Mouse (Mus musculus) thymus, postnatal 25 days (tissue): ENCODE measurements around the gene Rhox2c.
"Not testable (repeated sequence)": the region's sequence is repeated elsewhere in the genome, so short reads cannot be mapped to it uniquely, and the experiment has no call there.

Experiments
- DNase-seq: peaks from one replicate; pipeline ENCODE4 v3.0.0; 2022

Rhox2c gene

DNA sequence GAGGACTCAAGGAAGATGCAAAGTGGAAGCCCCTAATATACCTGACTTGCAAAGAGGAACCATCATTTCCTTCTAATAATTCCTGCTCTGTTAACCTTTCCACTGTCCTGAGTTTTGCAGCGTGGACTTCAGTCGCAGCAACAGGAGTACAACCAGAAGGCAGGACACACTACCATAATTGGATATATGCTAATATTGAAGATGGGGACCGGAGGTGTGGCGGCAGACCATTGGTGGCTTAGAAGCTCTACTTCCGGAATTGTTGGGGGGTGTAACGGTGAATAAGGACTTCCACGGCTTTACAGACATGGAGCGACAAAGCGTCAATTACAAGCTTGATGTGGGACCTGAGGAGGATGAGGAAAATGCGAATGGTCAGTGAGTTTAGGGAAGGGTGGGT lies at the start of gene Rhox2c:
TSS of gene Rhox2c (plus strand) at position 301 of the 400 bp plus-strand sequence.
- DNase-seq, result not testable (repeated sequence)

DNA sequence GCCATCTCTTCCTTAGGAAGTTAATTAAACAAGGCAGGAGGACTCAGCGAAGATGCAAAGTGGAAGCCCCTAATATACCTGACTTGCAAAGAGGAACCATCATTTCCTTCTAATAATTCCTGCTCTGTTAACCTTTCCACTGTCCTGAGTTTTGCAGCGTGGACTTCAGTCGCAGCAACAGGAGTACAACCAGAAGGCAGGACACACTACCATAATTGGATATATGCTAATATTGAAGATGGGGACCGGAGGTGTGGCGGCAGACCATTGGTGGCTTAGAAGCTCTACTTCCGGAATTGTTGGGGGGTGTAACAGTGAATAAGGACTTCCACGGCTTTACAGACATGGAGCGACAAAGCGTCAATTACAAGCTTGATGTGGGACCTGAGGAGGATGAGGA lies 41.7 kb upstream of the Rhox2c start, which contains the start of gene Rhox2b:
TSS of gene Rhox2b (plus strand) at position 301 of the 400 bp plus-strand sequence.
- not testable (repeated sequence) for DNase-seq

DNA sequence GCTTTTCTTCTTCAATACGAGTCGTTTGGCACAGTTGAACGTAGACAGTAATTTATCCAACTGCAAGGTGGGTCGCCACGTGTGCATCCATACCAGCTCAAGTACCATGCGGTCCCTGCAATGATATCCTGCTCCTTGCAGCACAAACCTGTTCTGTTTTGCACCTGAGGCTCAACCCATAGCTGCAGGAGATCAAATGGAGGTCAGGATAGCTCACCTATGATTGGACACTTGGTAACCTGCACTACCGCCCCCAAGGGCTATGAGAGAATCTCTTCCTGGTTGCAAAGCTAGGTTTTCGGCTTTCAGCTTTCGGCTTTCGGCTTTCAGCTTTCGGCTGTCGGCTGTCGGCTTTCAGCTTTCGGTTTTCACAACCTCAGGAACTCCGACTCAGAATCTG lies 21.3 kb upstream of the Rhox2c start, which contains the start of gene Rhox4b:
TSS of gene Rhox4b (plus strand) at position 301 of the 400 bp plus-strand sequence.
- not testable (repeated sequence) for DNase-seq

DNA sequence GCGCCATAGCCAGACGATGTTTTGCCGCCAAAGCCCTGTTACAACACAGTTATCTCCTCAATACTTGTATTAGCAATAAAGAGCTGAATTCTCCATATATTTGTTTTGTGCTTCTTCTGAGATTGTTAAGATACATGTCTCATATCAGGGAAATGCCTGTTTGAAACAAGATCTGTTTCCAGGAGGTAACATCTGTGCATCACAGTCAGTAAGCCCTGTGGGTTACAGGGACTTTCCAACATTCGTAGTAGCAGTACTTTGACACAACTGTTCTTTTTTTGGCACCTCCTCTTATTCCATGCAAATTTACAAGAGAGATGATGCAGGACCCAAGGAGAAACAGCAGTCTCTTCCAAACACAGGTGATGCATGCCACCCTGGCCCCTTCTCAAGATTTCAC lies 4.8 kb downstream of the Rhox2c start, which contains the start of gene Rhox3c:
TSS of gene Rhox3c (plus strand) at position 301 of the 400 bp plus-strand sequence.
- not testable (repeated sequence) for DNase-seq

DNA sequence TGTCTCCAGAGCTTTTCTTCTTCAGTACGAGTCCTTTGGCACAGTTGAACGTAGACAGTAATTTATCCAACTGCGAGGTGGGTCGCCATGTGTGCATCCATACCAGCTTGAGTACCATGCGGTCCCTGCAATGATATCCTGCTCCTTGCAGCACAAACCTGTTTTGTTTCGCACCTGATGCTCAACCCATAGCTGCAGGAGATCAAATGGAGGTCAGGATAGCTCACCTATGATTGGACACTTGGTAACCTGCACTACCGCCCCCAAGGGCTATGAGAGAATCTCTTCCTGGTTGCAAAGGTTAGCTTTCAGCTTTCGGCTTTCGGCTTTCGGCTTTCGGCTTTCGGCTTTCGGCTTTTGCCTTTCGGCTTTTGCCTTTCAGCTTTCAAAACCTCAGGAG lies 26.6 kb downstream of the Rhox2c start, which contains the start of gene Rhox4c:
TSS of gene Rhox4c (plus strand) at position 301 of the 400 bp plus-strand sequence.
- DNase-seq, result not testable (repeated sequence)

DNA sequence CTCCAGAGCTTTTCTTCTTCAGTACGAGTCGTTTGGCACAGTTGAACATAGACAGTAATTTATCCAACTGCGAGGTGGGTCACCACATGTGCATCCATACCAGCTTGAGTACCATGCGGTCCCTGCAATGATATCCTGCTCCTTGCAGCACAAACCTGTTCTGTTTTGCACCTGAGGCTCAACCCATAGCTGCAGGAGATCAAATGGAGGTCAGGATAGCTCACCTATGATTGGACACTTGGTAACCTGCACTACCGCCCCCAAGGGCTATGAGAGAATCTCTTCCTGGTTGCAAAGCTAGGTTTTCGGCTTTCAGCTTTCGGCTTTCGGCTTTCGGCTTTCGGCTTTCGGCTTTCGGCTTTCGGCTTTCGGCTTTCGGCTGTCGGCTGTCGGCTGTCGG lies 60.6 kb downstream of the Rhox2c start, which contains the start of gene Rhox4d:
TSS of gene Rhox4d (plus strand) at position 301 of the 400 bp plus-strand sequence.
- DNase-seq, result not testable (repeated sequence)
